ENCODE assay signal across 25 mouse cellular contexts in genomic region chr13:114165616-114166015, GRCm38 (mm10).
DNase-seq lines count a peak whose midpoint lies in the region; ATAC-seq and TF ChIP-seq lines count a peak whose summit lies in the region.
"Had no signal": no experiment of that assay in that cellular context is flagged by ENCODE, and none has a peak within 500 bp of the region (broad histone marks: within the 10 kb centered on the region; RNA-seq: fewer than 3 reads in every experiment).

No protein-coding gene starts in this region.

- 35% methylated on average over 7 of the region's 7 CpGs for WGBS in kidney, embryonic 14.5 days
- WGBS in kidney, postnatal 0 days, result 29% methylated on average over 7 of the region's 7 CpGs

- H3K9ac ChIP-seq in kidney, embryonic 14.5 days (ENCODE audit: low read depth, low read length), result no peak overlapping the region
- H3K9ac ChIP-seq in kidney, postnatal 0 days (ENCODE audit: low read depth, low read length), result no peak overlapping the region
- H3K9ac ChIP-seq: embryonic facial prominence, embryonic 12.5 days; embryonic facial prominence, embryonic 15.5 days; forebrain, postnatal 0 days; heart, embryonic 13.5 days; hindbrain, embryonic 12.5 days; hindbrain, embryonic 15.5 days had no signal

- no peak for TF ChIP-seq CTCF in kidney, postnatal 0 days (IDR thresholded peaks at IDR 0.05; ENCODE audit: low read depth)

- H3K27me3 ChIP-seq in kidney, embryonic 14.5 days (ENCODE audit: control insufficient read depth, insufficient read depth, low read length), result no peaks in the 10 kb centered on the region; the same call in 1 of the 2 replicates
- no peaks in the 10 kb centered on the region for H3K27me3 ChIP-seq in kidney, postnatal 0 days (ENCODE audit: insufficient read depth, low read length)
- H3K27me3 ChIP-seq: embryonic facial prominence, embryonic 12.5 days; heart, embryonic 13.5 days; hindbrain, embryonic 15.5 days had no signal

- no peak overlapping the region for H3K27ac ChIP-seq in kidney, embryonic 14.5 days (ENCODE audit: low read depth, low read length)
- no peak overlapping the region for H3K27ac ChIP-seq in kidney, postnatal 0 days
- H3K27ac ChIP-seq: embryonic facial prominence, embryonic 12.5 days; embryonic facial prominence, embryonic 15.5 days; gastrocnemius, adult 2 months; heart, adult 2 months; heart, embryonic 10.5 days; heart, embryonic 13.5 days; hindbrain, embryonic 12.5 days; hindbrain, embryonic 15.5 days had no signal

- DNase-seq in kidney, postnatal 36 days, result no peak
- peak; percentile 72 for DNase-seq in kidney, postnatal 0 days (ENCODE audit: low spot score)
- no peak for DNase-seq in kidney, postnatal 4 days
- DNase-seq in mesoderm, embryonic 11.5 days (ENCODE audit: low read depth, low spot score), result peak; percentile 23
- DNase-seq in right cerebral cortex, adult 18-20 months, result no peak
- DNase-seq: adrenal gland, adult 2 months; adrenal gland, postnatal 14 days; cerebellum, adult 11 months; cerebellum, adult 2 months; cerebellum, adult 9-11 months; cerebellum, postnatal 25 days; forebrain, postnatal 0 days; gastrocnemius, adult 2 months; gastrocnemius, postnatal 14 days; heart, adult 2 months; heart, postnatal 14 days; heart, postnatal 4 days had no signal

- no peaks in the 10 kb centered on the region for H3K9me3 ChIP-seq in kidney, embryonic 14.5 days (ENCODE audit: control insufficient read depth, low read length)
- H3K9me3 ChIP-seq in kidney, postnatal 0 days (replicated peaks; ENCODE audit: low read length), result no peaks in the 10 kb centered on the region
- H3K9me3 ChIP-seq: embryonic facial prominence, embryonic 12.5 days; embryonic facial prominence, embryonic 15.5 days; heart, embryonic 10.5 days; heart, embryonic 13.5 days; hindbrain, embryonic 12.5 days; hindbrain, embryonic 15.5 days had no signal

- peaks cover 7% of the 10 kb centered on the region; the same call in 1 of the 2 replicates for H3K4me1 ChIP-seq in kidney, embryonic 14.5 days (ENCODE audit: control insufficient read depth, insufficient read depth, low read length)
- H3K4me1 ChIP-seq in kidney, postnatal 0 days (replicated peaks; ENCODE audit: insufficient read depth, low read length), result no peaks in the 10 kb centered on the region
- H3K4me1 ChIP-seq: embryonic facial prominence, embryonic 15.5 days; hindbrain, embryonic 12.5 days had no signal

- H3K36me3 ChIP-seq in kidney, embryonic 14.5 days (ENCODE audit: control insufficient read depth, insufficient read depth, low read length), result no peaks in the 10 kb centered on the region
- H3K36me3 ChIP-seq in kidney, postnatal 0 days (ENCODE audit: insufficient read depth, low read length), result no peaks in the 10 kb centered on the region
- H3K36me3 ChIP-seq: embryonic facial prominence, embryonic 12.5 days; embryonic facial prominence, embryonic 15.5 days; heart, embryonic 10.5 days; heart, embryonic 13.5 days; hindbrain, embryonic 12.5 days; hindbrain, embryonic 15.5 days had no signal

- peak; percentile 69 for ATAC-seq in kidney, embryonic 14.5 days (ENCODE audit: low FRiP score, low TSS enrichment)
- 0 out of 2 replicates have a peak, but pooled peaks have one; percentile 26 for ATAC-seq in kidney, postnatal 0 days (replicated peaks; ENCODE audit: low FRiP score, low read depth)
- ATAC-seq: CD4-positive, CD25-positive, alpha-beta regulatory T cell, adult 4 months; forebrain, postnatal 0 days had no signal

- H3K4me2 ChIP-seq in kidney, embryonic 14.5 days (replicated peaks; ENCODE audit: low read depth, low read length), result no peak overlapping the region
- no peak overlapping the region for H3K4me2 ChIP-seq in kidney, postnatal 0 days (ENCODE audit: low read length)
- H3K4me2 ChIP-seq: embryonic facial prominence, embryonic 12.5 days; embryonic facial prominence, embryonic 15.5 days; heart, embryonic 13.5 days; hindbrain, embryonic 12.5 days; hindbrain, embryonic 15.5 days had no signal

- H3K4me3 ChIP-seq in kidney, embryonic 14.5 days (ENCODE audit: low read length), result no peak overlapping the region
- H3K4me3 ChIP-seq in kidney, postnatal 0 days (replicated peaks; ENCODE audit: low read depth, low read length), result no peak overlapping the region
- H3K4me3 ChIP-seq: embryonic facial prominence, embryonic 12.5 days; embryonic facial prominence, embryonic 15.5 days; gastrocnemius, adult 2 months; heart, adult 2 months; heart, embryonic 10.5 days; heart, embryonic 13.5 days; hindbrain, embryonic 12.5 days; hindbrain, embryonic 15.5 days had no signal

Comparison
In these comparisons a context has a peak if more than half of its experiments do, and no peak if none do; other contexts are left out.
1. DNase-seq: peak in kidney, postnatal 0 days (single experiment) and mesoderm, embryonic 11.5 days (single experiment); none in kidney, postnatal 36 days (0 of 2), kidney, postnatal 4 days (0 of 2) and right cerebral cortex, adult 18-20 months (single experiment).